Mouse (Mus musculus) midbrain, postnatal 0 days (tissue): Measurements from ENCODE around the gene Cdh5. TPM values are rescaled to one million over a fixed set of nuclear protein-coding genes. Genes with fewer than 3 reads are reported as not detected.
"Not testable (repeated sequence)": the region's sequence is repeated elsewhere in the genome, so short reads cannot be mapped to it uniquely, and the experiment has no call there.

Experiments
- ATAC-seq: fragments of 200-750 bp; cut with Nextera tagmentation; 2 replicates; pipeline ENCODE4 v1.8.0; 2017; ENCODE audit warnings: moderate number of reproducible peaks, mild to moderate bottlenecking, moderate TSS enrichment, moderate library complexity; ENCODE audit not compliant: low FRiP score
- DNase-seq: peaks from one replicate; pipeline ENCODE4 v3.0.0-alpha.2; 2015; ENCODE audit warnings: low spot score
- H3K27ac ChIP-seq: fragments of 300-500 bp; sonication (generic); 2 replicates; pipeline ENCODE4 v1.5.1; 2014; ENCODE audit warnings: low read depth, mild to moderate bottlenecking, low read length, mixed read lengths
- H3K27me3 ChIP-seq: fragments of 300-500 bp; sonication (generic); 2 replicates; pipeline ENCODE4 v1.6.1; 2014; ENCODE audit warnings: low read length, control low read depth, mixed read lengths; ENCODE audit not compliant: insufficient read depth
- H3K36me3 ChIP-seq: fragments of 300-500 bp; sonication (generic); 2 replicates; pipeline ENCODE4 v1.6.1; 2014; ENCODE audit warnings: low read length, control low read depth, mixed read lengths; ENCODE audit not compliant: insufficient read depth
- H3K4me1 ChIP-seq: fragments of 300-500 bp; sonication (generic); 2 replicates; pipeline ENCODE4 v1.6.1; 2014; ENCODE audit warnings: mild to moderate bottlenecking, control low read depth, antibody characterized with exemption, low read length, mixed read lengths; ENCODE audit not compliant: insufficient read depth
- H3K4me2 ChIP-seq: fragments of 300-500 bp; sonication (generic); 2 replicates; pipeline ENCODE4 v1.6.1; 2014; ENCODE audit warnings: low read depth, mild to moderate bottlenecking, low read length, mixed read lengths; ENCODE audit not compliant: poor library complexity, severe bottlenecking
- H3K4me3 ChIP-seq: fragments of 300-500 bp; sonication (generic); 2 replicates; pipeline ENCODE4 v1.5.1; 2014; ENCODE audit warnings: low read depth, mild to moderate bottlenecking, low read length, moderate library complexity
- H3K9ac ChIP-seq: fragments of 300-500 bp; sonication (generic); replicated peaks from 2 replicates; pipeline ENCODE4 v1.6.1; 2014; ENCODE audit warnings: mild to moderate bottlenecking, low read length, moderate library complexity, mixed read lengths; ENCODE audit not compliant: poor library complexity, severe bottlenecking
- H3K9me3 ChIP-seq: fragments of 300-500 bp; sonication (generic); 2 replicates; pipeline ENCODE4 v1.6.1; 2016; ENCODE audit warnings: low read length, control low read depth
- CTCF ChIP-seq: IDR thresholded peaks from 2 replicates; pipeline ENCODE4 v1.5.1; 2016; ENCODE audit warnings: antibody characterized with exemption, mild to moderate bottlenecking
- WGBS: fragments of 180-500 bp; shearing (Covaris S2); extraction: QIAGEN DNeasy Blood & Tissue Kit; methylation state at CpG from one replicate; pipeline ENCODE4 v1.1.7; 2014; 5-methylcytosine and 5-hydroxymethylcytosine counted together
- polyA plus RNA-seq: library from polyadenylated mRNA; unstranded; fragments of >200 nt; fragmentation: Nextera tagmentation; extraction: Ambion mirVana; gene quantifications from 2 replicates; pipeline ENCODE4 v1.2.1, GENCODE M21; 2015
- total RNA-seq: library from RNA; depleted of rRNA; stranded (reverse); fragments of >200 nt; gene quantifications from 2 replicates; pipeline ENCODE4 v1.2.3, GENCODE M21; 2014

Gene Cdh5
- total and polyA plus RNA-seq, 2 experiments from 2014 or later = 8.6 to 18.6 TPM

- TF ChIP-seq CTCF = no peak
- Histone ChIP-seq H3K36me3 (no peaks in the 10 kb centered on the region), H3K9ac (no peak overlapping the region), H3K4me1 (no peaks in the 10 kb centered on the region), H3K9me3 (no peaks in the 10 kb centered on the region), H3K27me3 (no peaks in the 10 kb centered on the region), H3K4me3 (no peak overlapping the region), H3K4me2 (no peak overlapping the region), H3K27ac (no peak overlapping the region)
- peak; percentile 36 for DNase-seq
- ATAC-seq = no peak
- WGBS = 64% methylated on average over 20 of the region's 20 CpGs
Measured at GRCm38 (mm10) chr8:104099347-104100099, 1.9 kb upstream of the Cdh5 start.

- 96% methylated on average over 5 of the region's 6 CpGs for WGBS
- not testable (repeated sequence) for DNase-seq, H3K27me3 ChIP-seq, H3K9me3 ChIP-seq, ATAC-seq, H3K4me2 ChIP-seq, H3K9ac ChIP-seq, H3K4me1 ChIP-seq, H3K27ac ChIP-seq, H3K4me3 ChIP-seq, H3K36me3 ChIP-seq
Measured at GRCm38 (mm10) chr8:104100724-104101123, 701 bp upstream of the Cdh5 start.

- Histone ChIP-seq H3K27me3 (no peaks in the 10 kb centered on the region), H3K9me3 (no peaks in the 10 kb centered on the region), H3K27ac (no peak overlapping the region), H3K4me3 (no peak overlapping the region), H3K4me2 (peak overlapping the region; percentile 10; the same call in 1 of the 2 replicates), H3K4me1 (no peaks in the 10 kb centered on the region), H3K36me3 (no peaks in the 10 kb centered on the region), H3K9ac (no peak overlapping the region)
- DNase-seq = no peak
- WGBS = 77% methylated on average over 7 of the region's 7 CpGs
- ATAC-seq = no peak
- no peak for TF ChIP-seq CTCF
Measured at GRCm38 (mm10) chr8:104103462-104103861, 2.0 kb downstream of the Cdh5 start.

GRCm38 (mm10) chr8:104105768-104106167 is 4.3 kb downstream of the Cdh5 start:
- DNase-seq = no peak
- H3K27ac ChIP-seq = no peak overlapping the region
- H3K9ac ChIP-seq = no peak overlapping the region
- no peaks in the 10 kb centered on the region for H3K4me1 ChIP-seq
- ATAC-seq = no peak
- 65% methylated on average over 6 of the region's 6 CpGs for WGBS
- no peak overlapping the region for H3K4me3 ChIP-seq
- no peaks in the 10 kb centered on the region for H3K9me3 ChIP-seq
- no peak overlapping the region for H3K4me2 ChIP-seq
- no peaks in the 10 kb centered on the region for H3K27me3 ChIP-seq
- no peak for TF ChIP-seq CTCF
- no peaks in the 10 kb centered on the region for H3K36me3 ChIP-seq

GRCm38 (mm10) chr8:104106276-104106946 is 5.0 kb downstream of the Cdh5 start:
- peak; percentile 20 for DNase-seq
- H3K27me3 ChIP-seq = no peaks in the 10 kb centered on the region
- no peaks in the 10 kb centered on the region for H3K4me1 ChIP-seq
- no peak overlapping the region for H3K4me2 ChIP-seq
- no peak overlapping the region for H3K4me3 ChIP-seq
- WGBS = 62% methylated on average over 7 of the region's 7 CpGs
- TF ChIP-seq CTCF = no peak
- H3K27ac ChIP-seq = no peak overlapping the region
- no peaks in the 10 kb centered on the region for H3K36me3 ChIP-seq
- no peak for ATAC-seq
- H3K9me3 ChIP-seq = no peaks in the 10 kb centered on the region
- H3K9ac ChIP-seq = no peak overlapping the region

- Histone ChIP-seq H3K4me3 (no peak overlapping the region), H3K4me1 (no peaks in the 10 kb centered on the region), H3K27ac (no peak overlapping the region), H3K9ac (no peak overlapping the region), H3K9me3 (no peaks in the 10 kb centered on the region), H3K4me2 (no peak overlapping the region), H3K36me3 (no peaks in the 10 kb centered on the region), H3K27me3 (no peaks in the 10 kb centered on the region)
- no peak for ATAC-seq
- DNase-seq = no peak
- TF ChIP-seq CTCF = no peak
Measured at GRCm38 (mm10) chr8:104107111-104107510, 5.7 kb downstream of the Cdh5 start.
